Mouse (Mus musculus) bone marrow, adult 2 months (tissue): Measurements from ENCODE around the gene Tdo2. TPM values are rescaled to one million over a fixed set of nuclear protein-coding genes. Genes with fewer than 3 reads are reported as not detected.

Experiments used
- H3K27ac ChIP-seq: fragments of 200-500 bp; 2 replicates; pipeline ENCODE4 v1.5.1; 2012; ENCODE audit warnings: low read depth, mild to moderate bottlenecking, control low read depth, inconsistent platforms, low read length; ENCODE audit not compliant: control insufficient read depth, poor library complexity, insufficient read depth
- H3K4me1 ChIP-seq: fragments of 200-500 bp; 2 replicates; pipeline ENCODE4 v1.6.1; 2011; ENCODE audit warnings: low read length; ENCODE audit not compliant: control insufficient read depth, insufficient read depth
- H3K4me3 ChIP-seq: fragments of 200-500 bp; replicated peaks from 2 replicates; pipeline ENCODE3; 2011; ENCODE audit warnings: mild to moderate bottlenecking, low read depth, low read length, control low read depth; ENCODE audit not compliant: control insufficient read depth
- CTCF ChIP-seq: fragments of 200-500 bp; IDR thresholded peaks from 2 replicates; pipeline ENCODE4 v1.5.1; 2011; ENCODE audit warnings: low read length, control low read depth; ENCODE audit not compliant: control insufficient read depth, insufficient read depth
- POLR2A ChIP-seq: fragments of 200-500 bp; IDR thresholded peaks from 2 replicates; pipeline ENCODE4 v1.6.1; 2011; ENCODE audit warnings: low read depth, mild to moderate bottlenecking, control low read depth, low read length, borderline replicate concordance; ENCODE audit not compliant: control insufficient read depth
- WGBS: fragments of 180-500 bp; shearing (Covaris S2); methylation state at CpG from one replicate; pipeline ENCODE4 v1.1.7; 2018; 5-methylcytosine and 5-hydroxymethylcytosine counted together
- polyA plus RNA-seq: library from polyadenylated mRNA; stranded (reverse); fragments of >200 nt; gene quantifications from 2 replicates; pipeline ENCODE4 v1.2.4, GENCODE M21; 2011; ENCODE audit warnings: low replicate concordance; ENCODE audit not compliant: missing spikeins, insufficient read depth, insufficient read length

The Tdo2 gene
- polyA plus RNA-seq, 1 experiment, result 7.8 TPM

DNA sequence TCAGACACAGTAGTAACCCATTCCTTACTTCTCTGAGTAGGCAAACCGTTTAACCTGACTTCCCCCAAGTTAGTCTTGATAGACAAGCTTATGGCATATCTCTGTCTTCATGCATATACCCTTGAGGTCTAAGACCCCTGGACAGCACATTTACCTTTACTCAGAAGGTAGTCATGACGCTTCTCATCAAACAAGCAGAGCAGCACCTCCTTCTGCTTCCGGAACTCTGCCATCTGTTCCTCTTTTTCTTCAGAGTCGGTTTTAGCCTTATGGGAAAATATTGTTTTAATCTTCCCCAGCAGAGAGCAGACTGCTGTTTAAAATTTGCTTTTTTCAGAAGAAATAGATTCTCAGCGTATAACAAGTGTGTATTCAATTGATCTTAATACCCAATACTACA is 12.2 kb downstream of the Tdo2 start:
- WGBS, result 10% methylated on average over 5 of the region's 5 CpGs
- no peak for TF ChIP-seq POLR2A
- TF ChIP-seq CTCF, result no peak
- no peak overlapping the region for H3K27ac ChIP-seq

DNA sequence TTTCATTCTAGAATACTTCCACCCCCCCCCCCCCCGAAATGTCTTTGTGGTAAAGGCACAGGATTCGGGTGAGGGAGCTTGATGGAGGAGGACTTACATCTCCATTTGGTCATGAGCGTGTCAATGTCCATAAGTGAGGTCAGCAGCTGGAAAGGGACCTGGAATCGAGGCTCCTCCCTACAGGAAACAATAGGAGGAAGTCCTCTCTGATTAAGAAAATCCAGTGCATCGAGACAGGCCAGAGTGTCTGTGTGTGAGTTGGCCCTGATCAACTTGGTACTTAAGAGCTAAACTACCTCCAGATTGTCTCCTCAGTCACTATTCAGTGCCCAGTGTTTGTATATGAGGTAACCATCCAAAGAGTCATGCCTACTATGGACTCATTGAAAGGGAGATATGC is 14.7 kb downstream of the Tdo2 start:
- WGBS, result 48% methylated on average over 5 of the region's 5 CpGs
- TF ChIP-seq POLR2A, result no peak
- no peak for TF ChIP-seq CTCF
- H3K4me3 ChIP-seq, result no peak overlapping the region
- H3K27ac ChIP-seq, result no peak overlapping the region
- no peaks in the 10 kb centered on the region for H3K4me1 ChIP-seq

More for the DNA sequence above, 12.2 kb downstream of the Tdo2 start:
- H3K4me1 ChIP-seq, result no peaks in the 10 kb centered on the region
- no peak overlapping the region for H3K4me3 ChIP-seq

DNA sequence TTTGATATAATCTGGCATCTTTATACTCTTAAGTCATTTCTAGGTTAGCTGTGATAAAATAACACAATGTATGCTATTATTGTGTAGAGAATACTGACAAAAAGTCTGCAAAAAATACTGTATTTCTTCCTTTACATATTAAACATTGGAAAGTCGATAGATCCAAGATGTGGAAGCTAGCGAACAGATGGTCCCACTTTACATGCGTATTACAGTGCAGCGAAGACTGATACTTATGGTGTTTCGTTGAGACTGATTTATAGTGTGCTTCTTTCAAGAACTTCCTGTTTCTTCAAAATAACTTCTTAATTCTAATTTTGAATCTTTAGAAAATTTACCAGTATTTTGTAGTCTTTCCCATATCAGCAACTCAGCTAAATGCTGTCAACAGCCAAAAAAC is 18.5 kb downstream of the Tdo2 start:
- TF ChIP-seq POLR2A (no peak), CTCF (no peak)
- Histone ChIP-seq H3K4me3 (no peak overlapping the region), H3K4me1 (no peaks in the 10 kb centered on the region), H3K27ac (no peak overlapping the region)
- 61% methylated on average over 5 of the region's 5 CpGs for WGBS

DNA sequence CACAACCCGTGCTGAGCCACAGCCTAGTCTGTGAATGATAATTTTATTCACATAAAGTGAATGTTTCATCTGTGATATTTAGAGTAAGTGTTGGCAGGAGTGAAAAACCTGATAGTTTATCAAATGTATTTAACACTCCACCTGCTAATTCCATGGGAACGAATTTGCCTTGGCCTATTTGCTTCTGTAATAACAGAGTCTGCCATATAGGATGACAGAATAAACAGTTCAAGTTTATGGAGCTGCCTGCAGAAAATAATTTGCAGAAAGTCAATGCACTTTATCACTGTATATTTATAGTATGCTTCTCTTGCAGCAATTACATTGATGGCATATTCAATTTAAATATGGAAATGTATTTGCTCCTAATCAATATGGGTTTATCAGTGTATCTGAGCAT is 24.2 kb downstream of the Tdo2 start:
- Histone ChIP-seq H3K4me3 (no peak overlapping the region), H3K27ac (no peak overlapping the region), H3K4me1 (no peaks in the 10 kb centered on the region)
- no peak for TF ChIP-seq POLR2A
- no peak for TF ChIP-seq CTCF
- 81% methylated on average over 2 of the region's 2 CpGs for WGBS

DNA sequence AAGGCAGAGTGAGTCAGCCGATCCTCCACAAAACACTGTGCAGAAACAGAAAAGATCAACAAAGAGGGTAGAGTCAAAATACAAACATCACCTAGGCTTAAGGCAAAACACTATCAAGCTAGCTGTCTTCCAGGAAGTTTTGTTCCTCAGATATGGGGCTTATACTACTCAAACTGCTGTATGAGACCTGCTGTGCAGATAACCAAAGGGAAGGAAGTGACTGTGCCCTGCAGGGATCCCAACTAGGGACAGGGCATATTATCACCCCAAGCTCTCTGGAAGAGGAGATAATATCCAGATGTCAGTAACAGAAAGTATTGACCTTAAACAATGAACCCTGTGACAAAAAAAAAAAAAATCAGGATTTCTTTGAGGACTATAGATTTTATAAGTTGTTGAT is 27.0 kb downstream of the Tdo2 start:
- TF ChIP-seq CTCF (no peak), POLR2A (no peak)
- H3K27ac ChIP-seq, result no peak overlapping the region
- H3K4me1 ChIP-seq, result no peaks in the 10 kb centered on the region
- 66% methylated on average over 1 of the region's 1 CpGs for WGBS
- no peak overlapping the region for H3K4me3 ChIP-seq

DNA sequence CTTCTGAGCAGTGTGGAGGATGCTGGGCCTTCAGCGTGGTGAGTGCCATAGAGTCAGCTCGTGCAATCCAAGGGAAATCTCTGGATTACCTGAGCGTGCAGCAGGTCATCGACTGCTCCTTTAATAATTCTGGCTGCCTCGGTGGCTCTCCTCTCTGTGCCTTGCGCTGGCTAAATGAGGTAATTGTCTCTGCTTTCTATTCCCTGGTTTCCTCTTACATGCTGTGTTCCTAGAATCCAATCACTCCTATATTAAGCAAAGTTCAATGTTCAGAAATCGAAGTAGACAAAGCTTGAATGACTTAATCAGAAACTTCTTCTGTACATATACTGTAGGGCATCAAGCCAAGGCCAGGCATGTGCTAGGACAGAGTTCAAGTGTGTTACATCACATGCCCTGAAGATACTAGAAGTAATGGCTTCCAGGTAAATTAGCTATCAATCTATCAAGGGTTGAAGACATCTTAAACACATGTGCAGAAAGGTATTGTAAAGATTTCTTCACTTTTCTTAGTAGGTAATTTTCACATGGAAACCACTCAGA is 31.1 kb downstream of the Tdo2 start:
- Histone ChIP-seq H3K4me1 (no peaks in the 10 kb centered on the region), H3K4me3 (no peak overlapping the region), H3K27ac (no peak overlapping the region)
- 87% methylated on average over 7 of the region's 7 CpGs for WGBS
- TF ChIP-seq POLR2A (no peak), CTCF (no peak)

DNA sequence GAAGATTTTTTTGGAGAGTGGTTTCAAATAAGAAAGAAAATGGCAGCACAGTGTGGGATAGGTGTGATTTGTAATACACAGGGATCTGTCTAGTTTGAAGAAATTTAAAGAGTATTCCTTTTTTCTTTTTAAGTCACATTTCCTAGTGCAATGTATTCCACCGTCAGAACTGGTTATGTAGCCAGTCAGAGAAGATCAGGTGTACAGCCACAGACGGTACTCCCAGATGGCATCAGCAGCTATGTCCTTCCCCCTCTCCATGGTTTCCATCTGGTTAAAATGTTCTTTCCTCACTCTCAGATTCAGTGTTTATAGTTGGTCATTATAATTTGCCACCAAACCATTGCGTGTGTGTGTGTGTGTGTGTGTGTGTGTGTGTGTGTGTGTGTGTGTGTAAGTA is 32.9 kb downstream of the Tdo2 start:
- TF ChIP-seq CTCF (no peak), POLR2A (no peak)
- no peak overlapping the region for H3K27ac ChIP-seq
- no peaks in the 10 kb centered on the region for H3K4me1 ChIP-seq
- no peak overlapping the region for H3K4me3 ChIP-seq
- WGBS, result 84% methylated on average over 3 of the region's 3 CpGs

DNA sequence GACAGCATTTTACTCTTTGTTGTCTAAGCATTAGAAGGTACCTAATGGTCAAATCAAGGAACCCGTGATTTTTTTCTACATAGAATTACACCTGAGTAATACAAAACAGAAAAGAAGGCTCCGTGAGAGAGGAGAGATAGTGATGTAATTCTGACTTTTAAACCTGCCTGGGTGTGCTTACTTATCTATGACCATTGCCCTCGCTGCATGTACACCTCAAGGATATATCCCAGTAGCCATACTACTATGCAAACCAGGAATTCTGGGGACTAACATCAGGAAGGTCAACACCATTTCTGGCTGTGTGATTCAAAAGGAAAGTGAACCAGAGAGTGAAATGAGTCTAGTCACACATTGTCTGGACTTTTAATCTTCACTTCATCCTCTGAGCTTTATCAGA is 33.7 kb downstream of the Tdo2 start:
- 86% methylated on average over 3 of the region's 3 CpGs for WGBS

DNA sequence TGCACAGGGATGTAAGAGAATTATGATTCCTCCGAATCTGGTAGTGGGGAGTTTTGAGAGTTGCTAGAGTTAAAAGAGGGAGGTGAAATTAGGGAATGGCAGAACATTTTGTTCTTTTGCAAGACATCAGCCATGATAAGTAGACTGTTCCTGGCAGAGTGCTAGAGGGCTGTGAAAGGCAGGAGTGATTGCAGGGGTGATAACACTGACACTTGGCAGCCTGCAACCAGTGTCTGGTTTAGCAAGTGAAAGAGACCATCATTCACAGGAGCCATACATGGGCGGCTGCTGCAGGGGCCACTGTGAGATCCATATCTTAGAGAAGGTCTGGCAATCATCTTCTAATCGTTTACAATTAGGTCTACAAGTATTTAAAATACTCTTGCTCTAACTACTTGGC is 37.1 kb downstream of the Tdo2 start:
- TF ChIP-seq POLR2A (no peak), CTCF (no peak)
- 69% methylated on average over 3 of the region's 3 CpGs for WGBS
- H3K4me1 ChIP-seq, result no peaks in the 10 kb centered on the region
- H3K4me3 ChIP-seq, result no peak overlapping the region
- no peak overlapping the region for H3K27ac ChIP-seq

More for the DNA sequence above, 33.7 kb downstream of the Tdo2 start:
- Histone ChIP-seq H3K27ac (no peak overlapping the region), H3K4me1 (no peaks in the 10 kb centered on the region), H3K4me3 (no peak overlapping the region)
- TF ChIP-seq POLR2A, result no peak
- TF ChIP-seq CTCF, result no peak

DNA sequence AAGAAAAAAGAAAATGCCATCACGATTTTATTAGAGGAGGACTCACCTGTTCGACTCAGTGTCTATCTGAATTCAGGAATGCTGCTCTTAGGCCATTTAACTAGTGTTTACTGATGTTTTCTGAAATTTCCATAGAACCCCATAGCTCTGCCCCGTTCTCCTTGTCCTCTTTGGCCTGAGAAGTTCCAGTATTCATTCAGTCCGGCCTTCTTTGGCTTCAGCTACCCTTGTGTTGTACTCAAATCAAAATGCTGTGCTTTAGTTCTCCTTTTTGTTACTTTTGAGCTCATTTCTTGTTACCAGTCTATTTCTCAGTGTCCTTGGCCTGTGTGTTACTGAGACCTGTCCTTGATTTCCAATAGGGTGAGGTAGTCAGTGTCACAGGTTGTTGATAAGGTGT is 42.7 kb downstream of the Tdo2 start:
- H3K4me1 ChIP-seq, result peaks cover 1% of the 10 kb centered on the region
- H3K27ac ChIP-seq, result no peak overlapping the region
- WGBS, result 62% methylated on average over 4 of the region's 4 CpGs
- TF ChIP-seq POLR2A (no peak), CTCF (no peak)
- H3K4me3 ChIP-seq, result no peak overlapping the region
